Mouse (Mus musculus) hindbrain, embryonic 15.5 days (tissue): Measurements from ENCODE around the gene 1500011B03Rik. TPM values are rescaled to one million over a fixed set of nuclear protein-coding genes. Genes with fewer than 3 reads are reported as not detected.

ENCODE experiments used
- ATAC-seq: fragments of 200-750 bp; cut with Nextera tagmentation; 2 replicates; pipeline ENCODE4 v1.8.0; 2017; ENCODE audit warnings: low read depth, moderate number of reproducible peaks, moderate TSS enrichment; ENCODE audit not compliant: low FRiP score
- H3K27ac ChIP-seq: fragments of 300-500 bp; sonication (generic); replicated peaks from 2 replicates; pipeline ENCODE4 v1.5.1; 2015; ENCODE audit warnings: mild to moderate bottlenecking, inconsistent platforms
- H3K27me3 ChIP-seq: fragments of 300-500 bp; sonication (generic); 2 replicates; pipeline ENCODE4 v1.6.1; 2015; ENCODE audit warnings: control low read depth, inconsistent platforms
- H3K36me3 ChIP-seq: fragments of 300-500 bp; sonication (generic); 2 replicates; pipeline ENCODE4 v1.6.1; 2015; ENCODE audit warnings: control low read depth, inconsistent platforms
- H3K4me1 ChIP-seq: fragments of 300-500 bp; sonication (generic); replicated peaks from 2 replicates; pipeline ENCODE4 v1.6.1; 2015; ENCODE audit warnings: control low read depth, inconsistent platforms
- H3K4me2 ChIP-seq: fragments of 300-500 bp; sonication (generic); 2 replicates; pipeline ENCODE4 v1.6.1; 2015; ENCODE audit warnings: moderate library complexity, mild to moderate bottlenecking, inconsistent platforms
- H3K4me3 ChIP-seq: fragments of 300-500 bp; sonication (generic); 2 replicates; pipeline ENCODE4 v1.5.1; 2015; ENCODE audit warnings: mild to moderate bottlenecking, inconsistent platforms
- H3K9ac ChIP-seq: fragments of 300-500 bp; sonication (generic); 2 replicates; pipeline ENCODE4 v1.6.1; 2015; ENCODE audit warnings: inconsistent platforms
- H3K9me3 ChIP-seq: fragments of 300-500 bp; sonication (generic); 2 replicates; pipeline ENCODE4 v1.6.1; 2016; ENCODE audit warnings: control low read depth, inconsistent platforms
- WGBS: fragments of 180-500 bp; shearing (Covaris S2); methylation state at CpG from one replicate; pipeline ENCODE4 v1.1.7; 2015; 5-methylcytosine and 5-hydroxymethylcytosine counted together
- polyA plus RNA-seq: library from polyadenylated mRNA; unstranded; fragments of >200 nt; fragmentation: Nextera tagmentation; extraction: Ambion mirVana; gene quantifications from 2 replicates; pipeline ENCODE4 v1.2.1, GENCODE M21; 2015

Gene 1500011B03Rik
- polyA plus RNA-seq, 1 experiment from 2014 or later: 286 TPM

- Histone ChIP-seq H3K9me3 (no peaks in the 10 kb centered on the region), H3K27ac (no peak overlapping the region), H3K4me3 (no peak overlapping the region), H3K4me2 (no peak overlapping the region), H3K36me3 (no peaks in the 10 kb centered on the region), H3K4me1 (no peaks in the 10 kb centered on the region), H3K27me3 (no peaks in the 10 kb centered on the region), H3K9ac (no peak overlapping the region)
- 69% methylated on average over 12 of the region's 12 CpGs for WGBS
- no peak for ATAC-seq
These were observed 13.6 kb upstream of the 1500011B03Rik start for GRCm38 (mm10) chr5:114836886-114837285.

GRCm38 (mm10) chr5:114829740-114830139 is 6.5 kb upstream of the 1500011B03Rik start:
- H3K27ac ChIP-seq: no peak overlapping the region
- 62% methylated on average over 3 of the region's 3 CpGs for WGBS
- H3K27me3 ChIP-seq: no peaks in the 10 kb centered on the region
- H3K9me3 ChIP-seq: no peaks in the 10 kb centered on the region
- H3K4me1 ChIP-seq: peaks cover 7% of the 10 kb centered on the region; the same call in 1 of the 2 replicates
- no peaks in the 10 kb centered on the region for H3K36me3 ChIP-seq
- H3K4me2 ChIP-seq: no peak overlapping the region
- no peak overlapping the region for H3K9ac ChIP-seq
- no peak overlapping the region for H3K4me3 ChIP-seq
- no peak for ATAC-seq

GRCm38 (mm10) chr5:114827427-114827826 is 4.2 kb upstream of the 1500011B03Rik start:
- WGBS: 91% methylated on average over 12 of the region's 12 CpGs
- Histone ChIP-seq H3K9ac (no peak overlapping the region), H3K4me2 (no peak overlapping the region), H3K27ac (no peak overlapping the region), H3K9me3 (no peaks in the 10 kb centered on the region), H3K4me3 (no peak overlapping the region), H3K27me3 (no peaks in the 10 kb centered on the region), H3K4me1 (peaks cover 8% of the 10 kb centered on the region), H3K36me3 (no peaks in the 10 kb centered on the region)
- ATAC-seq: no peak

DNA sequence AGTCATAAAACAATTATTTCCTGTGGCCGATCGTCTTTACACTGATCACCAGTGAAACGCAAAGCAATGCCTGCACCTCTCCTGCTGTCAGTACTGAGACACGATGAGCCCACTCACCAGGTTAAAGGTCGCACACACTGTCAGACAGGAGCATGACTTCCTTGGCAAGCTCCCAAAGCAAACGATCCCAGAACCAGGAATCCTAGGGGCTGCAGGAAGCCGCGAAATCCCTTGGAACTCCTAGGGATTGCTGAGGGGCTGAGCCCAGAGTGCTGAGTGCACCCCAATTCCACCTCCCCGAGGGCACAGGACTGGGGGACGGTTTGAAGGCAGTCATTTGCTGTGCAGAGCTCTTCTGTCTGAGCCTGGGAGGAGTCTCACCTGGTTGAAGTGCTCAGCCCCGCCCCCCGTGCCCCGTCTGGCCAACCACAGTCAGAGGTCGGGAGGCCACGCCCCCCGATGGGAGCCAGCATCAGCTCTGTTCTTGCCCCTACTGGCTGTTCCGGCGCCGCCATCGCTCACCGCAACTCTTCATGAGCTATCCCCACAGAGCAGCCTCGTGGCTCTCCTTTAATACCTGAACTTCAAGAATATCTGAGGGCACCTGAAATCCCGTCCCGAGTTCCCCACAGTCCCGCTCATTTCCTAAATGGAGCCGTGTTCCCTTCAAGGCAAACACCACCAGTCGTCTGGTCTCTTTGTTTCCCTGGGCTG is 2.9 kb upstream of the 1500011B03Rik start:
- peak overlapping the region; percentile 63 for H3K27ac ChIP-seq
- WGBS: 9% methylated on average over 27 of the region's 27 CpGs

DNA sequence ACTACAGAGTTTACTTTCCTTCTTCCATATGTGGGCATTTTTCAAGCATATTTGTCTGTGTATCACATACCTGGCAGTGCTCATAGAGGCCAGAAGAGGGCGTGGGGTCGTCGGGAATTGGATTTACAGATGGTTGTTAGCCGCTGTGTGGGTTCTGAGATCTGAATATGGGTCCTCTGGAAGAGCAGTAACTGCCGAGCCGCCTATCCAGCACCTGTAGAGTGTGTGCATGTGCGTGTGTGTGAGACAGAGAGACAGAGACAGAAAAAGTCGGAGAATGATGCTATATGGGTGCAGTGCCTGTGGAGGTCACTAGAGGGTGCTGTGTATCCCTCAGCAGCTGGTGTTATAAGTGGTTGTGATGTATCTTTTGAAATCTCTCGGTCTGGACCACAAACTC is 929 bp upstream of the 1500011B03Rik start:
- H3K4me2 ChIP-seq: peak overlapping the region; percentile 66
- no peak overlapping the region for H3K9ac ChIP-seq
- peaks cover 9% of the 10 kb centered on the region for H3K4me1 ChIP-seq
- 0 out of 2 replicates have a peak, but pooled peaks cover 4% of the 10 kb centered on the region for H3K36me3 ChIP-seq
- H3K27ac ChIP-seq: no peak overlapping the region
- H3K27me3 ChIP-seq: no peaks in the 10 kb centered on the region
- 16% methylated on average over 9 of the region's 9 CpGs for WGBS
- H3K4me3 ChIP-seq: no peak overlapping the region
- ATAC-seq: no peak
- H3K9me3 ChIP-seq: no peaks in the 10 kb centered on the region

More for the DNA sequence above, 2.9 kb upstream of the 1500011B03Rik start:
- H3K4me3 ChIP-seq: peak overlapping the region; percentile 39
- peaks cover 9% of the 10 kb centered on the region for H3K4me1 ChIP-seq
- no peaks in the 10 kb centered on the region for H3K27me3 ChIP-seq
- H3K36me3 ChIP-seq: 0 out of 2 replicates have a peak, but pooled peaks cover 4% of the 10 kb centered on the region
- H3K9ac ChIP-seq: peak overlapping the region; percentile 38
- peak; percentile 78 for ATAC-seq
- peak overlapping the region; percentile 71 for H3K4me2 ChIP-seq
- no peaks in the 10 kb centered on the region for H3K9me3 ChIP-seq

- Histone ChIP-seq H3K4me3 (no peak overlapping the region), H3K9ac (no peak overlapping the region), H3K27ac (no peak overlapping the region), H3K4me2 (no peak overlapping the region), H3K4me1 (peaks cover 3% of the 10 kb centered on the region; the same call in 1 of the 2 replicates), H3K36me3 (peaks cover 4% of the 10 kb centered on the region; the same call in 1 of the 2 replicates), H3K27me3 (no peaks in the 10 kb centered on the region), H3K9me3 (no peaks in the 10 kb centered on the region)
- WGBS: 68% methylated on average over 11 of the region's 11 CpGs
- no peak for ATAC-seq
These were observed 5.1 kb downstream of the 1500011B03Rik start for GRCm38 (mm10) chr5:114818124-114818523.

DNA sequence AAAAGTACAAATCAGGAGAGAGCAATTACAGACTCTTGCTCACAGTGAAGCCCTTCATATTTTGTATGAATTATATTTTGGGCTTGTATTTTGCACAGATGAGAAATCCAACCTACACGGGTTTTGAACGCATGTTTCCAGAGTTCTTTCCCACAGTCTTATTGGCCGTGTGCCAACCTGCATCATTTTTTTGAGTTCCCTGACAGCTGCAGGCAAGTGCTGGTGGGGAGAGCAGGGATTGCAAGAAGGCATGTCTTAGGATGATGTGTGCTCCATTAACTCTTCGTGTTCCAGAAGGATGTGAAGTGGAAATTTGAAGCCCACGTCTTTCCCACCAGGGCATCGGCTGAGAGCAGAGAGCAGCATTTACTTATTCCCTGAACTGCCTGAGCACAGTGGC is 6.7 kb downstream of the 1500011B03Rik start:
- H3K9me3 ChIP-seq: no peaks in the 10 kb centered on the region
- no peak for ATAC-seq
- 70% methylated on average over 6 of the region's 6 CpGs for WGBS

GRCm38 (mm10) chr5:114813525-114814181 is 9.6 kb downstream of the 1500011B03Rik start:
- H3K27me3 ChIP-seq: no peaks in the 10 kb centered on the region
- WGBS: under 1% methylated on average over 50 of the region's 50 CpGs

More for the DNA sequence above, 6.7 kb downstream of the 1500011B03Rik start:
- Histone ChIP-seq H3K27me3 (no peaks in the 10 kb centered on the region), H3K4me3 (no peak overlapping the region), H3K36me3 (peaks cover 3% of the 10 kb centered on the region; the same call in 1 of the 2 replicates), H3K9ac (no peak overlapping the region), H3K27ac (no peak overlapping the region), H3K4me2 (no peak overlapping the region), H3K4me1 (peaks cover 14% of the 10 kb centered on the region)

GRCm38 (mm10) chr5:114809826-114810225 is 13.4 kb downstream of the 1500011B03Rik start:
- 90% methylated on average over 5 of the region's 5 CpGs for WGBS
- no peak for ATAC-seq
- Histone ChIP-seq H3K4me1 (peaks cover 41% of the 10 kb centered on the region), H3K9ac (no peak overlapping the region), H3K36me3 (peaks cover 23% of the 10 kb centered on the region), H3K27ac (no peak overlapping the region), H3K4me2 (no peak overlapping the region), H3K9me3 (no peaks in the 10 kb centered on the region), H3K27me3 (no peaks in the 10 kb centered on the region), H3K4me3 (no peak overlapping the region)

More at GRCm38 (mm10) chr5:114813525-114814181, 9.6 kb downstream of the 1500011B03Rik start:
- peak overlapping the region; percentile 62 for H3K4me2 ChIP-seq
- peak overlapping the region; percentile 98 for H3K27ac ChIP-seq
- peaks cover 38% of the 10 kb centered on the region for H3K4me1 ChIP-seq
- H3K36me3 ChIP-seq: peaks cover 6% of the 10 kb centered on the region
- H3K4me3 ChIP-seq: peak overlapping the region; percentile 95
- H3K9me3 ChIP-seq: no peaks in the 10 kb centered on the region
- H3K9ac ChIP-seq: peak overlapping the region; percentile 91
- peak; percentile 98 for ATAC-seq

- Histone ChIP-seq H3K9me3 (no peaks in the 10 kb centered on the region), H3K36me3 (peaks cover 29% of the 10 kb centered on the region), H3K27me3 (no peaks in the 10 kb centered on the region), H3K4me3 (no peak overlapping the region), H3K4me1 (peaks cover 41% of the 10 kb centered on the region), H3K4me2 (no peak overlapping the region), H3K9ac (no peak overlapping the region), H3K27ac (no peak overlapping the region)
- WGBS: 73% methylated on average over 10 of the region's 10 CpGs
- ATAC-seq: no peak
These were observed 14.0 kb downstream of the 1500011B03Rik start for GRCm38 (mm10) chr5:114809181-114809756.

DNA sequence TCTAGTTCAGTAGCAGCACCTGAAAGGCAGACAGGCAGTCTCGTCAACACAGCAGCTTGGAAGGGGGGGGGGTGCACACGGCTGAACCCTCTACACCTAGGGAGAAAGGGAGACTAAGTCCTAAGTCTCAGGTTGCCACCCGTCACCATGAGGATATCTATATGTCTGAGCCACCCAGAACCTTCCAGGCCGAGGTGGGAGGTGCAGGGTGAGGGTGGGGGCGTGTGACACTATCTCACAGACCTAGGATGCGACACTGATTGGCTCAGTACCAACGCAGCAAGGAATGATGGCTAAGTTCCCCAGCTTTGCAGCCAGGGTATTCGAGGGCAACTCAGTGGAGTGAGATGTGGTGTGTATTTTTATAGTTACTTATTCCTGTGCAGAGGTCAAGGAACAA is 14.9 kb downstream of the 1500011B03Rik start:
- no peak for ATAC-seq
- Histone ChIP-seq H3K9ac (no peak overlapping the region), H3K27ac (no peak overlapping the region), H3K4me2 (no peak overlapping the region), H3K4me1 (peaks cover 41% of the 10 kb centered on the region), H3K36me3 (peaks cover 37% of the 10 kb centered on the region), H3K4me3 (no peak overlapping the region), H3K9me3 (no peaks in the 10 kb centered on the region), H3K27me3 (no peaks in the 10 kb centered on the region)
- 88% methylated on average over 8 of the region's 8 CpGs for WGBS

- H3K9me3 ChIP-seq: no peaks in the 10 kb centered on the region
- 73% methylated on average over 6 of the region's 6 CpGs for WGBS
- H3K4me2 ChIP-seq: no peak overlapping the region
- peaks cover 42% of the 10 kb centered on the region for H3K36me3 ChIP-seq
- no peaks in the 10 kb centered on the region for H3K27me3 ChIP-seq
- H3K4me3 ChIP-seq: no peak overlapping the region
- no peak overlapping the region; the same call in 1 of the 2 replicates for H3K27ac ChIP-seq
- H3K9ac ChIP-seq: no peak overlapping the region
- no peak for ATAC-seq
- peaks cover 40% of the 10 kb centered on the region for H3K4me1 ChIP-seq
These were observed 15.4 kb downstream of the 1500011B03Rik start for GRCm38 (mm10) chr5:114807893-114808292.
